Mouse (Mus musculus) lung, adult 2 months (tissue): ENCODE data around the gene Cep104.
A peak's percentile ranks its signal among the peaks of the same experiment; 100 is the strongest.

Experiments
- CTCF ChIP-seq: fragments of 200-500 bp; IDR thresholded peaks from 2 replicates; pipeline ENCODE4 v1.5.1; 2011; ENCODE audit warnings: mild to moderate bottlenecking, low read length, control low read depth; ENCODE audit not compliant: insufficient read depth
- POLR2A ChIP-seq: fragments of 200-500 bp; IDR thresholded peaks from 2 replicates; pipeline ENCODE4 v1.6.1; 2011; ENCODE audit warnings: low read depth, mild to moderate bottlenecking, control low read depth, low read length, borderline replicate concordance; ENCODE audit errors: extremely low read depth

GRCm38 (mm10) chr4:154022407-154022806, 47.4 kb downstream of the Cep104 start:
- TF ChIP-seq CTCF (no peak), POLR2A (peak; percentile 28; the same call in 1 of the 2 replicates)
